Mouse (Mus musculus): ENCODE results near the gene Nckap5. TPM values are rescaled to one million over a fixed set of nuclear protein-coding genes. Genes with fewer than 3 reads are reported as not detected.

The Nckap5 gene
- polyA plus RNA-seq, 1 experiment from 2014 or later: 4.8 TPM

- Histone ChIP-seq H3K4me2 (ENCODE audit: low read depth, low read length) (no peak overlapping the region), H3K9me3 (replicated peaks; ENCODE audit: control insufficient read depth, low read length) (no peaks in the 10 kb centered on the region), H3K4me1 (ENCODE audit: control insufficient read depth, insufficient read depth, low read length) (no peaks in the 10 kb centered on the region), H3K4me3 (replicated peaks; ENCODE audit: low read length) (no peak overlapping the region), H3K36me3 (ENCODE audit: control insufficient read depth, insufficient read depth, low read length) (no peaks in the 10 kb centered on the region), H3K27me3 (ENCODE audit: control insufficient read depth, insufficient read depth, low read length) (no peaks in the 10 kb centered on the region), H3K9ac (ENCODE audit: low read length) (no peak overlapping the region), H3K27ac (ENCODE audit: low read length) (no peak overlapping the region)
- 50% methylated on average over 1 of the region's 1 CpGs for WGBS
- no peak for ATAC-seq (ENCODE audit: insufficient read depth, low FRiP score)
Observed at GRCm38 (mm10) chr1:126675142-126675541, 155.5 kb downstream of the Nckap5 start.

- Histone ChIP-seq H3K4me1 (ENCODE audit: control insufficient read depth, insufficient read depth, low read length) (no peaks in the 10 kb centered on the region), H3K4me2 (ENCODE audit: low read depth, low read length) (no peak overlapping the region), H3K27me3 (ENCODE audit: control insufficient read depth, insufficient read depth, low read length) (no peaks in the 10 kb centered on the region), H3K9me3 (replicated peaks; ENCODE audit: control insufficient read depth, low read length) (no peaks in the 10 kb centered on the region), H3K27ac (ENCODE audit: low read length) (no peak overlapping the region), H3K4me3 (replicated peaks; ENCODE audit: low read length) (no peak overlapping the region), H3K36me3 (ENCODE audit: control insufficient read depth, insufficient read depth, low read length) (no peaks in the 10 kb centered on the region), H3K9ac (ENCODE audit: low read length) (no peak overlapping the region)
- WGBS: 84% methylated on average over 2 of the region's 2 CpGs
- ATAC-seq (ENCODE audit: insufficient read depth, low FRiP score): 0 out of 2 replicates have a peak, but pooled peaks have one; percentile 40
Observed at GRCm38 (mm10) chr1:126673238-126673637, 157.4 kb downstream of the Nckap5 start.

- no peak for ATAC-seq (ENCODE audit: insufficient read depth, low FRiP score)
- Histone ChIP-seq H3K36me3 (ENCODE audit: control insufficient read depth, insufficient read depth, low read length) (no peaks in the 10 kb centered on the region), H3K4me2 (ENCODE audit: low read depth, low read length) (no peak overlapping the region), H3K4me3 (replicated peaks; ENCODE audit: low read length) (no peak overlapping the region), H3K9me3 (replicated peaks; ENCODE audit: control insufficient read depth, low read length) (no peaks in the 10 kb centered on the region), H3K27me3 (ENCODE audit: control insufficient read depth, insufficient read depth, low read length) (no peaks in the 10 kb centered on the region), H3K4me1 (ENCODE audit: control insufficient read depth, insufficient read depth, low read length) (no peaks in the 10 kb centered on the region), H3K27ac (ENCODE audit: low read length) (no peak overlapping the region), H3K9ac (ENCODE audit: low read length) (no peak overlapping the region)
- WGBS: 93% methylated on average over 3 of the region's 3 CpGs
Observed at GRCm38 (mm10) chr1:126670507-126670906, 160.1 kb downstream of the Nckap5 start.

GRCm38 (mm10) chr1:126660098-126660999, 170.2 kb downstream of the Nckap5 start:
- H3K9me3 ChIP-seq (replicated peaks; ENCODE audit: control insufficient read depth, low read length): no peaks in the 10 kb centered on the region
- H3K36me3 ChIP-seq (ENCODE audit: control insufficient read depth, insufficient read depth, low read length): no peaks in the 10 kb centered on the region
- 70% methylated on average over 7 of the region's 7 CpGs for WGBS
- no peak overlapping the region for H3K4me3 ChIP-seq (replicated peaks; ENCODE audit: low read length)
- H3K4me1 ChIP-seq (ENCODE audit: control insufficient read depth, insufficient read depth, low read length): no peaks in the 10 kb centered on the region
- no peaks in the 10 kb centered on the region for H3K27me3 ChIP-seq (ENCODE audit: control insufficient read depth, insufficient read depth, low read length)
- no peak for ATAC-seq (ENCODE audit: insufficient read depth, low FRiP score)
- H3K9ac ChIP-seq (ENCODE audit: low read length): no peak overlapping the region
- no peak overlapping the region for H3K4me2 ChIP-seq (ENCODE audit: low read depth, low read length)
- no peak overlapping the region for H3K27ac ChIP-seq (ENCODE audit: low read length)

- Histone ChIP-seq H3K27ac (ENCODE audit: low read length) (no peak overlapping the region), H3K4me2 (ENCODE audit: low read depth, low read length) (no peak overlapping the region), H3K9ac (ENCODE audit: low read length) (no peak overlapping the region), H3K9me3 (replicated peaks; ENCODE audit: control insufficient read depth, low read length) (no peaks in the 10 kb centered on the region), H3K27me3 (ENCODE audit: control insufficient read depth, insufficient read depth, low read length) (no peaks in the 10 kb centered on the region), H3K4me3 (replicated peaks; ENCODE audit: low read length) (no peak overlapping the region), H3K36me3 (ENCODE audit: control insufficient read depth, insufficient read depth, low read length) (no peaks in the 10 kb centered on the region), H3K4me1 (ENCODE audit: control insufficient read depth, insufficient read depth, low read length) (no peaks in the 10 kb centered on the region)
- 90% methylated on average over 11 of the region's 11 CpGs for WGBS
- ATAC-seq (ENCODE audit: insufficient read depth, low FRiP score): no peak
Observed at GRCm38 (mm10) chr1:126658731-126659130, 171.9 kb downstream of the Nckap5 start.

GRCm38 (mm10) chr1:126656246-126656645, 174.4 kb downstream of the Nckap5 start:
- Histone ChIP-seq H3K4me3 (replicated peaks; ENCODE audit: low read length) (no peak overlapping the region), H3K27me3 (ENCODE audit: control insufficient read depth, insufficient read depth, low read length) (no peaks in the 10 kb centered on the region), H3K9ac (ENCODE audit: low read length) (no peak overlapping the region), H3K4me2 (ENCODE audit: low read depth, low read length) (no peak overlapping the region), H3K4me1 (ENCODE audit: control insufficient read depth, insufficient read depth, low read length) (no peaks in the 10 kb centered on the region), H3K9me3 (replicated peaks; ENCODE audit: control insufficient read depth, low read length) (no peaks in the 10 kb centered on the region), H3K36me3 (ENCODE audit: control insufficient read depth, insufficient read depth, low read length) (no peaks in the 10 kb centered on the region), H3K27ac (ENCODE audit: low read length) (no peak overlapping the region)
- ATAC-seq (ENCODE audit: insufficient read depth, low FRiP score): no peak
- 63% methylated on average over 2 of the region's 2 CpGs for WGBS

- Histone ChIP-seq H3K9ac (ENCODE audit: low read length) (no peak overlapping the region), H3K36me3 (ENCODE audit: control insufficient read depth, insufficient read depth, low read length) (no peaks in the 10 kb centered on the region), H3K27ac (ENCODE audit: low read length) (no peak overlapping the region), H3K9me3 (replicated peaks; ENCODE audit: control insufficient read depth, low read length) (no peaks in the 10 kb centered on the region), H3K4me3 (replicated peaks; ENCODE audit: low read length) (no peak overlapping the region), H3K27me3 (ENCODE audit: control insufficient read depth, insufficient read depth, low read length) (no peaks in the 10 kb centered on the region), H3K4me1 (ENCODE audit: control insufficient read depth, insufficient read depth, low read length) (no peaks in the 10 kb centered on the region), H3K4me2 (ENCODE audit: low read depth, low read length) (no peak overlapping the region)
- no peak for ATAC-seq (ENCODE audit: insufficient read depth, low FRiP score)
- WGBS: 58% methylated on average over 2 of the region's 2 CpGs
Observed at GRCm38 (mm10) chr1:126652085-126652484, 178.5 kb downstream of the Nckap5 start.

- Histone ChIP-seq H3K27ac (ENCODE audit: low read length) (no peak overlapping the region), H3K4me2 (ENCODE audit: low read depth, low read length) (no peak overlapping the region), H3K4me3 (replicated peaks; ENCODE audit: low read length) (no peak overlapping the region), H3K9me3 (replicated peaks; ENCODE audit: control insufficient read depth, low read length) (no peaks in the 10 kb centered on the region), H3K4me1 (ENCODE audit: control insufficient read depth, insufficient read depth, low read length) (no peaks in the 10 kb centered on the region), H3K9ac (ENCODE audit: low read length) (no peak overlapping the region), H3K36me3 (ENCODE audit: control insufficient read depth, insufficient read depth, low read length) (no peaks in the 10 kb centered on the region), H3K27me3 (ENCODE audit: control insufficient read depth, insufficient read depth, low read length) (no peaks in the 10 kb centered on the region)
- WGBS: 40% methylated on average over 5 of the region's 5 CpGs
- peak; percentile 66; the same call in 1 of the 2 replicates for ATAC-seq (ENCODE audit: insufficient read depth, low FRiP score)
Observed at GRCm38 (mm10) chr1:126650806-126651205, 179.8 kb downstream of the Nckap5 start.

GRCm38 (mm10) chr1:126642751-126643150, 187.8 kb downstream of the Nckap5 start:
- H3K27me3 ChIP-seq (ENCODE audit: control insufficient read depth, insufficient read depth, low read length): no peaks in the 10 kb centered on the region
- no peak for ATAC-seq (ENCODE audit: insufficient read depth, low FRiP score)
- H3K4me2 ChIP-seq (ENCODE audit: low read depth, low read length): no peak overlapping the region
- H3K36me3 ChIP-seq (ENCODE audit: control insufficient read depth, insufficient read depth, low read length): no peaks in the 10 kb centered on the region
- no peaks in the 10 kb centered on the region for H3K9me3 ChIP-seq (replicated peaks; ENCODE audit: control insufficient read depth, low read length)
- H3K27ac ChIP-seq (ENCODE audit: low read length): no peak overlapping the region
- H3K4me1 ChIP-seq (ENCODE audit: control insufficient read depth, insufficient read depth, low read length): no peaks in the 10 kb centered on the region
- H3K4me3 ChIP-seq (replicated peaks; ENCODE audit: low read length): no peak overlapping the region
- no peak overlapping the region for H3K9ac ChIP-seq (ENCODE audit: low read length)
- 90% methylated on average over 5 of the region's 5 CpGs for WGBS

Data from stomach, embryonic 16.5 days (tissue).